Mouse (Mus musculus) layer of hippocampus, postnatal 10 days (tissue): Measurements from ENCODE around the gene Fam83d. TPM values are rescaled to one million over a fixed set of nuclear protein-coding genes. Genes with fewer than 3 reads are reported as not detected.

Experiments used
- DNase-seq, 2 experiments: peaks; one replicate each; pipeline ENCODE4 v3.0.0; 2021; ENCODE audit warnings: low spot score in 2 of 2
- microRNA-seq, 2 experiments: library from miRNA; unstranded; fragments of <30 nt; microRNA quantifications; one replicate each; pipeline ENCODE4 v1.2.0; 2021
- total RNA-seq, 2 experiments: library from RNA; stranded (reverse); gene quantifications; 2 replicates each; pipeline ENCODE4 v1.2.3; 2021

Fam83d gene
- total RNA-seq, 2 experiments from 2014 or later, result 1.5 to 2.1 TPM

DNA sequence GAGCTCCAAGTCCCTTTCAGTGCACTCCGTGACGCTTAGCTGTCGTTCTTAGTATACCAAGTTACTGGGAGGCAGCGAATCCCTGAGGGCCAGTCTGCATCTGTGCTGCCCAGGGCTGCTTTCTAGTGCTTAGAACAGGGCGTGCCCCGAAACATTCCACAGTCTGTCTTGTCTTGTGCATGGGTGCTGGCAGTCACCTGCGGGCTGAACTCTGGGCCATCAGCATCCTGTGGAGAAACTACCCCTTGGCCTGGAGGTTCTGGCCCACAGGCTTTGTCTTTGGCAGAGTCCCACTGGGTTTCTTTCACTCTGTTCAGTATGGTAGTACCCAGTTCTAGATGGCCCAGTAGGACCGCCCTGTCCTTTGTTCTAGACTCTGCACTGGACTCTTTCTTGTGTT is 32.9 kb downstream of the Fam83d start:
- no peak for DNase-seq

DNA sequence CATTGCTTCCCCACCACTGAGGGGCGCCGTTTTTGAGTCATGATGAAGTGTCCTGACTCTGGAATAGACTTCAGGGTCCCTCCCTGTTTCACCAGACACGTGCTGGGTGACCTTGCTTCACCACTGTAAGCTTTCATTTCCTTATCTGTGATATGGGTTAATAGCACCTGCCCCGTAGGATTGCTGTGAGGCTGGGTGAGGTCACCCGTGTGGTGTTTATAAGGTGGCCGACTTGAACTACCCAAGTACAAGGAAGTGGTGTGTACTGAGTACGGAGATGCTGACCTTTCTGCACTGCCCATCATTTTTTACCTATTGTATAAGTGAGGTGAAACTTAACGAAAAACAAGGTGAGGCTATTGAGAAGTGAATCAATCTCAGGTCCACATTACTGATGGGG is 35.7 kb downstream of the Fam83d start:
- no peak for DNase-seq

DNA sequence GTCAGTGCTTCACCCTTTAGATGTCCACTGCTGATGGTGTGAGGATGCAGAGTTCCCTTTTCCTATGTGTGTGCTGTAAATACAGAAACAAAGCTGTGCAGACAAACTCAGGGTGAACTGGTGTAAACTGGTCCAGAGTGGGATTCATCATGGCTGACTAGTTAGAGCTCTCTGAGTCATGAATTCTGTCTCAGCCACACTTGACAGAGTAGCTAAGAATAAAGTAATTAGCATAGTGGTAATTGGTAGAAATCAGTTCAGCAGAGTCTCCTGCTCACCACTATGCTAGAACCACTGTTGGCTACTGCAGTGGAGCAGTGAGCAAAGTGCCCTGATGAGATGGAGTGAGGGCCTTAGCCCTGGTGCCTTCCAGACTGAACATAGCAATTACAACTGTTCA is 47.8 kb downstream of the Fam83d start:
- no peak for DNase-seq

DNA sequence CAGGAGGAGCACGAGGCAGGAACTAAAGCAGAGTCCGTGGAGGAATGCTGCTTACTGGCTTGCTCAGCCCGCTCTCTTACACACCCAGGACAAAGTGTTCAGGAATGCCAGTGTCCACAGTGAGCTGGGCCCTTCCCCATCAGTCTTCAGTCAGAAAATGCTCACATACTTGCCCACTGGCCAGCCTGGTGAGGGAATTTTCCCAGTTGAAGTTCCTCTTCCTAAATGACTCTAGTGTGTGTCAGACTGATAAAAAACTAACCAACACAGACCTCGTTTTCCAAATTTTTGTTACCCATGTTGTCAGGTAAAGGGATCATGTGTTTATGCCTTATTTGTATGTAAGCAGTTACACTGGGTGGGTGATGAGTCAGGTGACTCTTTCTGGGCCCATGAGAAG is 48.3 kb downstream of the Fam83d start:
- DNase-seq, result no peak

DNA sequence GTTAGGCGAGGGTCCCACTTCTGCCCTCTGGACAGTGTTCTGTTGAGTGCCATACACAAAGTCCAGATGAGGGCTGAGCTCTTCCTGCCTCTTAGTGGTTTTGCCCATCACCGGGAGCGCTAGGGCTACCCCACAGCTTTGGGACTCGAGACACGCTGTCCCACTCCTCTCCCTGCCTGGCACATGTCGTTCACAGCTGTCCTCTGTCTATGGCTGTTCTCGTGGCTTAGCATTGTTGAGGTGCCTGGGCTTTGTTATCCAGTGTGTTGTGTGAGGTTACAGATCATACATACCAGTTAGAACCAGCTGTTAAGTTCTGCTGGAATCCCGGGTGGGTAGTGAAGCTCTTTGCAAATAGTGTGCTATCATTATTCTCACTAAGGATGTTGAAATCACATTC is 49.8 kb downstream of the Fam83d start:
- no peak for DNase-seq

DNA sequence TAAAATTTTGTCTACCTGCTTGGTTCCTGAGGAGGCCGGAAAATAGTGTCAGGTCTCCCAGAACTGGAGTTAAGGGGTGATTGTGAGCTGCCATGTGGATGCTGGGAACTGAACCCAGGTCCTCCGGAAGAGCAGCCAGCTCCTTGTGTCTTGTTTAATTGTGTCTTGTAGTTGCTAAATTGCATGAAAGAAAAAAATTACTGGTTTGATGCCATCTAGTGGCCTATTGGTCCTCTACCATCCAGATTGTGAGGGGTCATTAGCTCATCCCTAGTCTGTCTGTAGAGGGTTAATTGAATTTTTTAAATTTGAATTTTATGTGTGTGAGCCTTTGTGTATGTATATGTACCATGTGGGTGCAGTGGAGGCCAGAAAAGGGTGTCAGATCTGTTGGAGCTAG is 60.2 kb downstream of the Fam83d start:
- DNase-seq, result no peak

DNA sequence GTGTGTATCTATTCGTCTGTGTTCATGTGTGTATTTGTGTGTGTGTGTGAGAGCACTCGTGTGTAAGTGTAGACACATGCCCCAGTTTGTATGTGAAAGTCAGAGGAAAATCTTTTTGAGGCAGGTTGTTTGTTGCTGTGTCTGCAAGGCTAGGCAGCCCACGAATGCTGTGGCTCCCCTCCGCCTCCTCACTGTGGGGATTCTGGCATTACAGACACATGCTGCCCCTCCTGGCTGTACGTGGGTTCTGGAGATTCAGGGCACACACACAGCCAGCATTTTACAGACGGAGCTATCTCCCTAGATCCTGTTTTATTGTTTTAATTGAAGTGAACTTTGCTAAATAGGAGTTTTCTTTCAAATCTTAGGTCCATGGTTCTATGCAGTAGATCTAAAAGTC is 61.9 kb downstream of the Fam83d start:
- no peak for DNase-seq

DNA sequence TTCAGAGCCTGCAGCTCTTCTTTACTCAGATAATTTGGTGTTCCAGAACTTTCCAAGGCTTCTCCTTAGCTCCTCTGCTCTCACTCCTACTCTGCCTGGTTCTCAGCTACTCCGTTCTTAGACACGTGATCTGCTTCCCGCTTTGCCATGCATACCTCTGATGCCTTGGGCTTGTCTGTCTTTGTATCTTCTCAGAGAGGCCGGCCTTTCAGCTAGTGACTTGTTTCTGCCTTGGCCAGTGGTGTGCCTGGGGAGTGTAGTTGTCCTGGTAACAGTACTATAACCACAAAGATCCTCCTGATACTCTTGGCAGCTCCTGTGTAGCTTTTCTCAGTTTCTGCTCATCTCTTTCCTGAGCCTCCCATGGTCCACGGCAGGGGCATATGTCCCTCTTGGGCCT is 65.3 kb downstream of the Fam83d start:
- DNase-seq, result no peak

DNA sequence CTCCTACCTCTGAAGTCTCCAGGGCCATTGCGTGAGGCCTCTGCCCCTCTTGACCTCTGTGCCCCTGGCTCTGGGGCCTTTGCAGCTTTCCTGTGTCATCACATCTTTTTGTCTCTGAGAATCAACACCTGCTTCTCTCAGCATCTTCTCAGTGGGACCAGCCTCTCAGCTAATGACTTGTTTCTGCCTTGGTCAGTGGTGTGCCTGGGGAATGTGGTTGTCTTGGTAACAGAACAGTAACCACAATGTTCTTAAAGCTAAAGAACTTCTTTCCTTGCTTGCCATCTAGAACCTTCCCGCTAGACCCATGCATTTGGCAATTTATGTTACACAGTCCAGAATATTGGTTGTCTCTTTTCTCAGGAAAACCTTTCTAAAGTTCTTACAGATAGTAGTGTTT is 65.8 kb downstream of the Fam83d start:
- DNase-seq, result no peak

Small RNAs within 50 kb of the gene (microRNA-seq; reads per million reads assigned to microRNA genes)
- gene Gm26141, result 0 reads per million in 2 experiments

Other genes starting within 250 kb of the Fam83d start
- gene Slc32a1, start 157.3 kb upstream of the Fam83d start, total RNA-seq, result 10 to 100 TPM; 60.0 to 68.6 TPM
- 10 to 100 TPM; 10.3 to 11.9 TPM for gene Actr5, start 143.2 kb upstream of the Fam83d start, total RNA-seq
- 10 to 100 TPM; 63.1 to 68.0 TPM for gene Ppp1r16b, start 102.7 kb upstream of the Fam83d start, total RNA-seq
- gene Dhx35, start 26.7 kb downstream of the Fam83d start, total RNA-seq, result 10 to 100 TPM; 21.6 to 21.7 TPM